ENCODE assay signal across 21 mouse cellular contexts in genomic region chr14:27327862-27328261, GRCm38 (mm10).
DNase-seq lines count a peak whose midpoint lies in the region; ATAC-seq and TF ChIP-seq lines count a peak whose summit lies in the region.
"Had no signal": no experiment of that assay in that cellular context is flagged by ENCODE, and none has a peak within 500 bp of the region (broad histone marks: within the 10 kb centered on the region; RNA-seq: fewer than 3 reads in every experiment).

No protein-coding gene starts in this region.

- 0 out of 2 replicates have a peak overlapping the region, but pooled peaks have one; percentile 29 for H3K27ac ChIP-seq in limb, embryonic 12.5 days
- H3K27ac ChIP-seq in limb, embryonic 10.5 days, result no peak overlapping the region
- no peak overlapping the region for H3K27ac ChIP-seq in stomach, postnatal 0 days (replicated peaks)
- H3K27ac ChIP-seq in forebrain, embryonic 11.5 days (ENCODE audit: low read depth, low read length), result no peak overlapping the region
- H3K27ac ChIP-seq: forebrain, embryonic 12.5 days; heart, embryonic 15.5 days; hindbrain, embryonic 10.5 days; intestine, embryonic 15.5 days; stomach, embryonic 15.5 days had no signal

- WGBS in limb, embryonic 12.5 days, result 67% methylated on average over 3 of the region's 3 CpGs
- 77% methylated on average over 3 of the region's 3 CpGs for WGBS in limb, embryonic 10.5 days
- WGBS in stomach, postnatal 0 days, result 38% methylated on average over 3 of the region's 3 CpGs
- WGBS in forebrain, embryonic 11.5 days, result 81% methylated on average over 3 of the region's 3 CpGs

- H3K27me3 ChIP-seq in limb, embryonic 12.5 days, result no peaks in the 10 kb centered on the region
- no peaks in the 10 kb centered on the region for H3K27me3 ChIP-seq in limb, embryonic 10.5 days (ENCODE audit: low read depth, poor library complexity, severe bottlenecking)
- H3K27me3 ChIP-seq in stomach, postnatal 0 days (ENCODE audit: control insufficient read depth, insufficient read depth, low read length), result no peaks in the 10 kb centered on the region
- H3K27me3 ChIP-seq in forebrain, embryonic 11.5 days (ENCODE audit: control insufficient read depth, insufficient read depth, low read length), result no peaks in the 10 kb centered on the region
- H3K27me3 ChIP-seq: forebrain, embryonic 12.5 days; heart, embryonic 15.5 days; intestine, embryonic 15.5 days; stomach, embryonic 15.5 days had no signal

- TF ChIP-seq EP300 in stomach, postnatal 0 days (optimal IDR thresholded peaks at IDR 0.05), result no peak

- H3K9ac ChIP-seq in limb, embryonic 12.5 days (replicated peaks), result no peak overlapping the region
- no peak overlapping the region for H3K9ac ChIP-seq in stomach, postnatal 0 days (ENCODE audit: low read length)
- H3K9ac ChIP-seq in forebrain, embryonic 11.5 days (ENCODE audit: low read length), result no peak overlapping the region
- H3K9ac ChIP-seq: forebrain, embryonic 12.5 days; heart, embryonic 15.5 days; intestine, embryonic 15.5 days; stomach, embryonic 15.5 days had no signal

- H3K4me1 ChIP-seq in limb, embryonic 12.5 days (replicated peaks), result peaks cover 43% of the 10 kb centered on the region
- peaks cover 10% of the 10 kb centered on the region; the same call in 1 of the 2 replicates for H3K4me1 ChIP-seq in limb, embryonic 10.5 days
- no peaks in the 10 kb centered on the region for H3K4me1 ChIP-seq in stomach, postnatal 0 days (replicated peaks; ENCODE audit: control insufficient read depth, insufficient read depth)
- no peaks in the 10 kb centered on the region for H3K4me1 ChIP-seq in forebrain, embryonic 11.5 days (replicated peaks; ENCODE audit: control insufficient read depth, insufficient read depth, low read length)
- H3K4me1 ChIP-seq: forebrain, embryonic 12.5 days; hindbrain, embryonic 10.5 days had no signal

- H3K4me2 ChIP-seq in limb, embryonic 12.5 days, result no peak overlapping the region
- no peak overlapping the region for H3K4me2 ChIP-seq in stomach, postnatal 0 days (replicated peaks; ENCODE audit: low read depth)
- no peak overlapping the region for H3K4me2 ChIP-seq in forebrain, embryonic 11.5 days (ENCODE audit: low read depth, low read length, severe bottlenecking)
- H3K4me2 ChIP-seq: forebrain, embryonic 12.5 days; heart, embryonic 15.5 days; intestine, embryonic 15.5 days; stomach, embryonic 15.5 days had no signal

- TF ChIP-seq CTCF in stomach, postnatal 0 days (IDR thresholded peaks at IDR 0.05; ENCODE audit: low read depth), result no peak

- no peak for ATAC-seq in limb, embryonic 12.5 days (ENCODE audit: insufficient number of reproducible peaks, insufficient read depth, low FRiP score, low TSS enrichment, low read depth)
- peak; percentile 90 to 96 for ATAC-seq in hematopoietic stem cell, adult 5-6 weeks (replicated peaks in 1 of 2; ENCODE audit: insufficient read depth in 1 of 2, low FRiP score in 2 of 2, low TSS enrichment in 1 of 2, low read depth in 1 of 2, poor library complexity in 2 of 2, severe bottlenecking in 2 of 2)
- ATAC-seq in stomach, postnatal 0 days (ENCODE audit: low FRiP score, low TSS enrichment), result peak; percentile 47; the same call in 1 of the 2 replicates
- ATAC-seq in forebrain, embryonic 11.5 days (replicated peaks; ENCODE audit: low FRiP score), result no peak
- ATAC-seq: activated CD4-positive, CD25-positive, alpha-beta regulatory T cell, adult 4 months; hindbrain, embryonic 16.5 days; intestine, embryonic 15.5 days had no signal

- H3K9me3 ChIP-seq in limb, embryonic 12.5 days, result no peaks in the 10 kb centered on the region
- no peaks in the 10 kb centered on the region for H3K9me3 ChIP-seq in limb, embryonic 10.5 days (replicated peaks)
- H3K9me3 ChIP-seq in stomach, postnatal 0 days (ENCODE audit: control insufficient read depth, low read length), result no peaks in the 10 kb centered on the region
- H3K9me3 ChIP-seq in forebrain, embryonic 11.5 days (ENCODE audit: control insufficient read depth, low read length), result no peaks in the 10 kb centered on the region
- H3K9me3 ChIP-seq: forebrain, embryonic 12.5 days; heart, embryonic 15.5 days; hindbrain, embryonic 10.5 days; intestine, embryonic 15.5 days; stomach, embryonic 15.5 days had no signal

- DNase-seq in limb, embryonic 10.5 days (ENCODE audit: low spot score), result no peak
- DNase-seq in thymus, postnatal 0 days (ENCODE audit: low spot score), result peak; percentile 17
- no peak for DNase-seq in thymus, postnatal 25 days
- no peak for DNase-seq in stomach, postnatal 0 days (ENCODE audit: low spot score)
- DNase-seq in forebrain, embryonic 11.5 days (ENCODE audit: low spot score), result no peak
- no peak for DNase-seq in T-cell, adult 2 months (ENCODE audit: low spot score)
- DNase-seq: adrenal gland, postnatal 10 days; cerebellum, adult 9-11 months; kidney, adult 9 months; kidney, postnatal 14 days; lung, postnatal 10 days; thymus, adult 2 months had no signal

- H3K4me3 ChIP-seq in limb, embryonic 12.5 days (replicated peaks), result no peak overlapping the region
- no peak overlapping the region for H3K4me3 ChIP-seq in limb, embryonic 10.5 days
- no peak overlapping the region for H3K4me3 ChIP-seq in stomach, postnatal 0 days (ENCODE audit: low read depth, low read length)
- no peak overlapping the region for H3K4me3 ChIP-seq in forebrain, embryonic 11.5 days (ENCODE audit: low read depth, low read length)
- H3K4me3 ChIP-seq: forebrain, embryonic 12.5 days; heart, embryonic 15.5 days; hindbrain, embryonic 10.5 days; intestine, embryonic 15.5 days; stomach, embryonic 15.5 days had no signal

- H3K36me3 ChIP-seq in limb, embryonic 12.5 days, result no peaks in the 10 kb centered on the region
- H3K36me3 ChIP-seq in limb, embryonic 10.5 days, result no peaks in the 10 kb centered on the region
- no peaks in the 10 kb centered on the region for H3K36me3 ChIP-seq in stomach, postnatal 0 days (ENCODE audit: control insufficient read depth, insufficient read depth, low read length)
- no peaks in the 10 kb centered on the region for H3K36me3 ChIP-seq in forebrain, embryonic 11.5 days (ENCODE audit: control insufficient read depth, insufficient read depth, low read length)
- H3K36me3 ChIP-seq: forebrain, embryonic 12.5 days; heart, embryonic 15.5 days; hindbrain, embryonic 10.5 days; intestine, embryonic 15.5 days; stomach, embryonic 15.5 days had no signal

Comparison
In these comparisons a context has a peak if more than half of its experiments do, and no peak if none do; other contexts are left out.
1. ATAC-seq: peak in hematopoietic stem cell, adult 5-6 weeks (2 of 2) and stomach, postnatal 0 days (single experiment); none in limb, embryonic 12.5 days (single experiment) and forebrain, embryonic 11.5 days (single experiment).